Mouse (Mus musculus): ENCODE results near the gene 4933406M09Rik.
A peak's percentile ranks its signal among the peaks of the same experiment; 100 is the strongest.

The 4933406M09Rik gene

DNA sequence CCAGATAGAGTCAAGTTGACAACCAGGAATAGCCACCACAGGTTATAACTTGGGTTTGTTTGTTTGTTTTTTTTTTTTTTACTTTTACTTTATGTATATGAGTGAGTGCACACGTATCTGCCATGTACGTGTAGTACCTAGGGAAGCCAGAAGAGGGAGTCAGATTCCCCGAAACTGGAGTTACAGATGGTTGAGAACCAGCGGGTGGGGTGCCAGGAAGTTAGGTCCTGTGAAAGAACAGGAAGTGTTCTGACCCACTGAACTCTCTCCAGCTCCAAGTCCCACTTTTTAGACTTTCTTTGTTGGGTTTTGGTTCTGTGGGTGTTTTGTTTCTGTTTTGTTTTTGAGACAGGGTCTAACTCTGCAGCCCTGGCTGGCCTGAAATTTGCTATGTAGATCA, 49.7 kb downstream of the 4933406M09Rik start:
- DNase-seq = peak in 1 of 2 experiments; percentile 27

DNA sequence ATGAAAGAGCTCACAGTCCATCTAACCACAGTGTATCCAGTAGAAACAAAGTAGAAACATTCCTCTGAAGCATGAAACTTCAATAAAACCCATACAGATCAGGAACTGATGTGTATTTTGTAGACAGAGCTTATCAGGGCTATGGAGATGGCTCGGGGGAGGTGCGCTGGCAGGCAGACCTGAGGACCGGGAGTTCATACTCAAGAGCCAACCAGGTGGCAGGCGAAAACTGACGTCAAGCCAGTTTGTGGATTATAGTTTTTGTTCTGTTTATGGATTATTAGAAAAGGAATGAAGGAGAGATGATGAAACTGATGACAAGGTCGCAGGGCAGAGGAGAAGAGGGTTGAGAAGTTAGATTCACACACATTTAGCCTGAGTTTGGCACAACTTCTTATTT, 54.7 kb downstream of the 4933406M09Rik start:
- DNase-seq = no peak
